Mouse (Mus musculus): ENCODE results near the gene Gm4064. TPM values are rescaled to one million over a fixed set of nuclear protein-coding genes. Genes with fewer than 3 reads are reported as not detected.
"Not testable (repeated sequence)": the region's sequence is repeated elsewhere in the genome, so short reads cannot be mapped to it uniquely, and the experiment has no call there.

Gm4064 gene
- not detected in 2 replicates for polyA plus RNA-seq (2014; fragmentation: Nextera tagmentation; extraction: Ambion mirVana)

DNA sequence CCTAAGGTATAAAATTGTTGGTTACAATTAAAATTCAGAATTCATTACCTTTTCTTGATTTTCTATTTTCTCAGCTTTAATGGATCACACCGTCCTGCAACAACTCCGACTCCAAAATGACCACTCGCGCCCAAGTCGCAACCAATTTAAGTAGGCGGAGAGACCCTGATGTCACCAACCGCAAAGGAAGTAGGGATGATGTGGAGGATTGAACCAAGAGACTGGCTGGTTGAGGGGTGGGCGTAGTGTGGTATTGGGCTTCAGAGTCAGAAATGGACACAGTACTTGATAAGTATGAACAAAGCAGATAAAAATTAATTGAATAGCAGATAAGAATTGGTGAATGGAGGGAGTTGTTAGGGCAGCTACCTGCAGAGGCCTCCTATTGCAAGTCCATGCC lies at the start of gene Gm4064:
TSS of gene Gm4064 (minus strand) at position 101 of the 400 bp plus-strand sequence.
- not testable (repeated sequence) for H3K4me3 ChIP-seq (ENCODE audit: low read depth, low read length); H3K36me3 ChIP-seq (replicated peaks; ENCODE audit: control insufficient read depth, insufficient read depth, low read depth, low read length); ATAC-seq (replicated peaks; ENCODE audit: insufficient number of reproducible peaks, low FRiP score, low TSS enrichment, low read depth); H3K27me3 ChIP-seq (ENCODE audit: control insufficient read depth, insufficient read depth, low read length); H3K9ac ChIP-seq (replicated peaks; ENCODE audit: low read length); H3K27ac ChIP-seq (replicated peaks; ENCODE audit: low read depth, low read length); H3K4me1 ChIP-seq (ENCODE audit: control insufficient read depth, insufficient read depth, low read length); DNase-seq (ENCODE audit: low spot score); H3K9me3 ChIP-seq (replicated peaks; ENCODE audit: control insufficient read depth, low read length); H3K4me2 ChIP-seq (ENCODE audit: low read depth, low read length)
- no CpG with 5 or more reads among the region's 8 CpGs for WGBS

DNA sequence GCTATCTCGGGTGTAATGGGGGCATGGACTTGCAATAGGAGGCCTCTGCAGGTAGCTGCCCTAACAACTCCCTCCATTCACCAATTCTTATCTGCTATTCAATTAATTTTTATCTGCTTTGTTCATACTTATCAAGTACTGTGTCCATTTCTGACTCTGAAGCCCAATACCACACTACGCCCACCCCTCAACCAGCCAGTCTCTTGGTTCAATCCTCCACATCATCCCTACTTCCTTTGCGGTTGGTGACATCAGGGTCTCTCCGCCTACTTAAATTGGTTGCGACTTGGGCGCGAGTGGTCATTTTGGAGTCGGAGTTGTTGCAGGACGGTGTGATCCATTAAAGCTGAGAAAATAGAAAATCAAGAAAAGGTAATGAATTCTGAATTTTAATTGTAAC lies 34.4 kb upstream of the Gm4064 start, which contains the start of the genes Rbmy and Gm10256:
TSS of gene Rbmy (plus strand) at position 301 of the 400 bp plus-strand sequence.
TSS of gene Gm10256 (plus strand) at position 320 of the 400 bp plus-strand sequence.
- H3K4me3 ChIP-seq (ENCODE audit: low read depth, low read length); DNase-seq (ENCODE audit: low spot score); H3K27me3 ChIP-seq (ENCODE audit: control insufficient read depth, insufficient read depth, low read length); H3K9me3 ChIP-seq (replicated peaks; ENCODE audit: control insufficient read depth, low read length); H3K36me3 ChIP-seq (replicated peaks; ENCODE audit: control insufficient read depth, insufficient read depth, low read depth, low read length); H3K4me1 ChIP-seq (ENCODE audit: control insufficient read depth, insufficient read depth, low read length); ATAC-seq (replicated peaks; ENCODE audit: insufficient number of reproducible peaks, low FRiP score, low TSS enrichment, low read depth); H3K9ac ChIP-seq (replicated peaks; ENCODE audit: low read length); H3K4me2 ChIP-seq (ENCODE audit: low read depth, low read length); H3K27ac ChIP-seq (replicated peaks; ENCODE audit: low read depth, low read length): not testable (repeated sequence)
- WGBS, result no CpG with 5 or more reads among the region's 9 CpGs

Other genes starting within 250 kb of the Gm4064 start
- gene H2al2c, start 197.1 kb downstream of the Gm4064 start, polyA plus RNA-seq (2014; fragmentation: Nextera tagmentation; extraction: Ambion mirVana), result not detected in 2 replicates
- gene Sry, start 132.5 kb downstream of the Gm4064 start, polyA plus RNA-seq (2014; fragmentation: Nextera tagmentation; extraction: Ambion mirVana), result not detected in 2 replicates
- gene H2al2b, start 75.5 kb downstream of the Gm4064 start, polyA plus RNA-seq (2014; fragmentation: Nextera tagmentation; extraction: Ambion mirVana), result not detected in 2 replicates
- gene Rbmy, start 34.5 kb upstream of the Gm4064 start, polyA plus RNA-seq (2014; fragmentation: Nextera tagmentation; extraction: Ambion mirVana), result not detected in 2 replicates
- gene Gm10256, start 34.5 kb upstream of the Gm4064 start, polyA plus RNA-seq (2014; fragmentation: Nextera tagmentation; extraction: Ambion mirVana), result not detected in 2 replicates
- not detected in 2 replicates for gene Gm10352, start 104.8 kb upstream of the Gm4064 start, polyA plus RNA-seq (2014; fragmentation: Nextera tagmentation; extraction: Ambion mirVana)
- gene Gm29289, start 136.4 kb upstream of the Gm4064 start, polyA plus RNA-seq (2014; fragmentation: Nextera tagmentation; extraction: Ambion mirVana), result not detected in 2 replicates